Mouse (Mus musculus): ENCODE measurements at regions not wholly inside any gene's neighbourhood (a gene's known extent, or its start where the extent isn't known, plus 50 kb on each side); places are given as distances from the start of the nearest gene placed in this dataset.

DNA sequence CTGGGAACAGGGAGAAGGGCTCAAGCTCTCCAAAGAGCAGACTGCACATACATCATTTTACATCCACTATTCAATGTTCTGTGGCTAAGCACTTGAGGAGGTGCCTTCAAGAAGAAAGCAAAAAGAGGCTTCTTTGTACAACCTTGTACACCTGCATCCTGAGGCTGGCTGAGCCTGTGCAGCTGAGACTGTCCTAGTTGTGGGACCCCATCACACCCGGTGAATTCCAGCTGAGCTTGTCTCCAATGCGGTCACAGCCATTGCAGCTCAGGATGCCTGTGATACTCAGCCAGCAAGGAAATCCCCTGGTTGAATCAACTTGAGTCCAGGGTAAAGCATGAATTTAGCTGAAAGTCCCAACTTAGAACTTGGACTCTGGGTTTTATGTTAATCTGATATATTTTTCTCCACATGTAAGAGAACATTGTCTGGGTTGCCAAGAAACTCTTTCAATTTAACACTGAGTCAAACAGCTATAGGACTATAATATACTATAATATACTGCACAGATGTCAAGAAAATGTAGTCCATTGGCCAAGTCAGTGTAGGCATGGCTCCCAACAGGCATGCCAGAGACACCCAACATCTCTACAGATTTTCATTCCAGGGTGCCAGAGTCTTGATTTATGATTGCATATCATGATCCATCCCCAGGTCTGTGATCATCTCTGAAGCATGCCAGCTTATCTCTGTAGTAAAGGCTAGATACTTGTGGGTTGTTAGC, 599.2 kb downstream of the Pard3 start:
- no peak overlapping the region for H3K4me2 ChIP-seq (replicated peaks)
- no peak for ATAC-seq (ENCODE audit: low FRiP score, low read depth)
- H3K9me3 ChIP-seq: 0 out of 2 replicates have a peak, but pooled peaks cover 3% of the 10 kb centered on the region
- no peaks in the 10 kb centered on the region for H3K36me3 ChIP-seq
- H3K27ac ChIP-seq (replicated peaks): no peak overlapping the region
- H3K9ac ChIP-seq (replicated peaks): no peak overlapping the region
- H3K4me3 ChIP-seq: no peak overlapping the region
- H3K4me1 ChIP-seq: no peaks in the 10 kb centered on the region
- WGBS: 90% methylated on average over 2 of the region's 2 CpGs
- no peaks in the 10 kb centered on the region for H3K27me3 ChIP-seq

DNA sequence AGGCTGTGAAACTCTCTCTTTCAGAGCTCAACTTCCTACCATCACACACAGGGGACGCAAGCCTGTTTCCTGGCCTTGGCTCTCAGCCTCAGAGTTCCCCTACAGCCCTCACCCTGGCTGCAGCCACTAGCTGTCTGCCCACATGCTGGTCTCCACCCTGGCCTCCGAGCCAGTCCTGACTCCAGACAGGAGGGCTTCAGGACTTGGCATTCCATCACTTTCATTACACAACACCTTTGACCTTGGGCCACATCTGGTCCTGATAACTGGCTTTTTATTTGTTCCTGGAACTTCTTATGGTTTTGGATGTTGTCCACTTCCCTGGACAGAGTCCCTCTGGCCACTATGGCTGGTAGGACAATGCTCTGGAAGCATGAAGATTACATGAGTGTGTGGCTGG, 602.9 kb downstream of the Pard3 start:
- 86% methylated on average over 2 of the region's 2 CpGs for WGBS
- Histone ChIP-seq H3K9ac (replicated peaks) (no peak overlapping the region), H3K27ac (replicated peaks) (no peak overlapping the region), H3K4me1 (no peaks in the 10 kb centered on the region), H3K36me3 (no peaks in the 10 kb centered on the region), H3K27me3 (no peaks in the 10 kb centered on the region), H3K4me2 (replicated peaks) (no peak overlapping the region), H3K9me3 (0 out of 2 replicates have a peak, but pooled peaks cover 3% of the 10 kb centered on the region), H3K4me3 (no peak overlapping the region)
- ATAC-seq (ENCODE audit: low FRiP score, low read depth): no peak

DNA sequence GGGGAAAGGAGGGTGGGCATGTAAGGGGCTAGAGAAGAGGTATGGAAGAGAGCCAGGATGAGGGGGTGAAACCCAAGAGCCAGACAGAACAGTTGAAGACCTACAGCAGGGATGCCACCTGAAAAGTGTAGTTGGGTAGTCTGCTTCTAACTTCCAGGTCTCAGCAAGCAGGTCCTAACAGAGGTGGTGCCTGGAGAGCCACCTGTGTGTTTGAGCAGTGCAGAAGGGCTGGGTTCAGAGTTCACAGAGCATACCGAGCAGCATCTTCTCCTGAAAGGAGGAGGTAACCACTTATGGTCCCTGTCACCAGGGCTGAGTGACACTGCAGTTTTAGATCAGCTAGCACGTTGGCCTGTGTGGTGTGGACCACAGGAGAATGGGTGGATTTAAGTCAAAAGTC, 605.3 kb downstream of the Pard3 start:
- H3K36me3 ChIP-seq: no peaks in the 10 kb centered on the region
- H3K4me2 ChIP-seq (replicated peaks): no peak overlapping the region
- H3K4me1 ChIP-seq: no peaks in the 10 kb centered on the region
- no peak overlapping the region for H3K9ac ChIP-seq (replicated peaks)
- H3K4me3 ChIP-seq: no peak overlapping the region
- no peak for ATAC-seq (ENCODE audit: low FRiP score, low read depth)
- H3K9me3 ChIP-seq: no peaks in the 10 kb centered on the region
- no peaks in the 10 kb centered on the region for H3K27me3 ChIP-seq
- WGBS: 56% methylated on average over 2 of the region's 2 CpGs
- no peak overlapping the region for H3K27ac ChIP-seq (replicated peaks)

DNA sequence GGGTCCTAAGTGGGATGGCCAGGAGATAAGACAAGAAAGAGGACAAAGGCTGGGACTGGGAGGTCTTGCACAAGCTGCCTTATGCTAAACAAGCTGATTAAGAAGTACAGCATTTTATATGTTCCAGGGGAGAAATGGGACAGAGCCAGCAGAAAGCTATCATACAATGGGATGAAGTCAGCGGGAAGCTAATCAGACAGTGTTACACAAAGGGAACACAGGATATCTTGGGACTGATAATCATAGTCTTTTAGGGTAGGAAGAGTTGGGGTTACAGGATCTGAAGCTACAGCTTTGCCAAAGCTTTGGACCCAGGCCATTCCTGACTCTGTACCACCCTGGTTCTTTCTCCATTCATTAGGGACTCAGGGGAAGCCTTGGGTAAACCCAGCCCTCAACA, 610.4 kb downstream of the Pard3 start:
- Histone ChIP-seq H3K36me3 (no peaks in the 10 kb centered on the region), H3K9me3 (no peaks in the 10 kb centered on the region), H3K27ac (replicated peaks) (no peak overlapping the region), H3K27me3 (no peaks in the 10 kb centered on the region), H3K9ac (replicated peaks) (no peak overlapping the region), H3K4me1 (0 out of 2 replicates have a peak, but pooled peaks cover 2% of the 10 kb centered on the region), H3K4me3 (no peak overlapping the region), H3K4me2 (replicated peaks) (no peak overlapping the region)
- WGBS: 89% methylated on average over 1 of the region's 1 CpGs
- no peak for ATAC-seq (ENCODE audit: low FRiP score, low read depth)

DNA sequence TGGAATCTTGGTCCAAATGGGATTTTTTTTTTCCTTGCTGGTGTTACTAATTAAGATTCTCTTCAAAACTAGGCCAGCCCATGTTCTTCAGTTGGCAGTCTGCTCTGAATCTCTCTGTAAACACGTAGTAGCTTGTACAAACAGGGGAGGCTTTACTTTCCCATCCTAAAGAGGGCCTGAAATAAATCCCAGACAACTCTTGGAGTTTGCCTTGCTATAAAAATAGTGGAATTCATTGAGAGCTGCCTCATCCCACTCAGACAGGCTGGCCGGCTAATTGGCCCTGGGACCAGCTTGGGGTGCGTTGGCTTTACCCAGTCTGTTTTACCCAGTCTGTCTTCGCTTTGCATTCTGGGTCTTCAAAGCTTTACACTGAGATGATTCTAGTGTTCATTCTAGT, 611.7 kb downstream of the Pard3 start:
- Histone ChIP-seq H3K27me3 (no peaks in the 10 kb centered on the region), H3K9ac (replicated peaks) (no peak overlapping the region), H3K9me3 (no peaks in the 10 kb centered on the region), H3K27ac (replicated peaks) (no peak overlapping the region), H3K4me3 (no peak overlapping the region), H3K36me3 (no peaks in the 10 kb centered on the region), H3K4me2 (replicated peaks) (no peak overlapping the region), H3K4me1 (0 out of 2 replicates have a peak, but pooled peaks cover 2% of the 10 kb centered on the region)
- ATAC-seq (ENCODE audit: low FRiP score, low read depth): no peak
- WGBS: 77% methylated on average over 4 of the region's 4 CpGs

DNA sequence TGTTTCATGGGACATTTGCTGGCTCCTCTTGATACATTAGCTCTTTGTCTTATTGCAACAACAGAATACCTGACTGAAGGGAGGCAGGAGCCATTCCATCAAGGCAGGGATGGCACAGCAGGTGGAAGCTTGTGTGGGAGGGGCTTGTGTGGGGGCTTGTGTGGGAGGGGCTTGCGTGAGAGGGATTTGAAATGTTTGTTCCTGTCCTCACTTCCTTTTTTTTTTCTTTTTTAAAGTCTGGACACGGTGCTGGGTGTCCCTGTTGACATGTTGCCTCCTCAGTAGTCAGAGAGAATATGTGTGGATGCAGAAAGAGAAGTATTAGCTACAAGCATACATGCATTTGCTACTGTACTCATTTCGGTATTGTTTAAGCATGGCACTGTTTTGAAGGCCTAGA, 616.5 kb downstream of the Pard3 start:
- Histone ChIP-seq H3K27me3 (no peaks in the 10 kb centered on the region), H3K9me3 (no peaks in the 10 kb centered on the region), H3K9ac (replicated peaks) (no peak overlapping the region), H3K27ac (replicated peaks) (no peak overlapping the region), H3K4me3 (no peak overlapping the region), H3K4me1 (0 out of 2 replicates have a peak, but pooled peaks cover 2% of the 10 kb centered on the region), H3K4me2 (replicated peaks) (no peak overlapping the region), H3K36me3 (no peaks in the 10 kb centered on the region)
- WGBS: 71% methylated on average over 3 of the region's 3 CpGs
- ATAC-seq (ENCODE audit: low FRiP score, low read depth): no peak

DNA sequence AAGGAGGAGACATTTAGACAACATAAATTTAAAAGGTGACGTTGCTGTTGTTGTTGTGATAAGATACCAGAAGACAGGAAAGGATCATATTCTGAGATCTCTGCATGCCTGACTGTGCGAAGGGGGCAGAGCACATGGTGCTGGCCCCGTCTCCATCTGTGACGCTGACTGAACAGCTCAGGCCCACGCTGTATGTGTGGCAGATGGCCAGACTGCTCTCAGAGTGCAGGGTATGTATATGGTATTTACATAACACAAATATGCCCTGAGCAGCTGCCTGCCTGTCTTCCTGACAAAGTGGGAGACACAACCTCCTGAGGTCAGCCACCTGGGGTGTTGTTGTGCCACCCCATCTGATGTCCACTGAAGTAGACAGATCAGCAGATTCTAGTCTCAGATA, 620.5 kb downstream of the Pard3 start:
- Histone ChIP-seq H3K9ac (replicated peaks) (no peak overlapping the region), H3K27ac (replicated peaks) (no peak overlapping the region), H3K9me3 (no peaks in the 10 kb centered on the region), H3K27me3 (no peaks in the 10 kb centered on the region), H3K36me3 (no peaks in the 10 kb centered on the region), H3K4me1 (no peaks in the 10 kb centered on the region), H3K4me2 (replicated peaks) (no peak overlapping the region), H3K4me3 (no peak overlapping the region)
- ATAC-seq (ENCODE audit: low FRiP score, low read depth): peak; percentile 80
- 75% methylated on average over 5 of the region's 5 CpGs for WGBS

DNA sequence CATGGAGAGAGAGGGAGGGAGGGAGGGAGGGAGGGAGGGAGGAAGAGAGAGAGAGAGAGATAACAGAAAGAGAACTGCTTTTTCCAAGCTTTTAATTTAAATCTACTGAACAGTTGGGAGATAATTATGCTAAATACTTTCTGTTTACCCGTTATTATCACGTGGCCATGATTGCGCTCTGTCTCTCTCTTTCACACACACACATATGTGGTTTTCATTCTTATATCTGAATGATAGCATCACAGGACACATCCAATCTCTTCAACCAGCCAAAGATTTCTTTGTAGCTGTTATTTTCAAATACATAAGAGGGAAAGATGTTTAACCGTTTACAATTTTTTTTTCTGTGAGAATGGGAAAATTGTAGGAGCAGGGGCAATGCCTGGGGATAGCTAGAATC, 627.1 kb downstream of the Pard3 start:
- Histone ChIP-seq H3K4me3 (no peak overlapping the region), H3K27ac (replicated peaks) (no peak overlapping the region), H3K27me3 (no peaks in the 10 kb centered on the region), H3K9me3 (no peaks in the 10 kb centered on the region), H3K4me2 (replicated peaks) (no peak overlapping the region), H3K4me1 (no peaks in the 10 kb centered on the region), H3K36me3 (no peaks in the 10 kb centered on the region), H3K9ac (replicated peaks) (no peak overlapping the region)
- 87% methylated on average over 4 of the region's 4 CpGs for WGBS
- no peak for ATAC-seq (ENCODE audit: low FRiP score, low read depth)

DNA sequence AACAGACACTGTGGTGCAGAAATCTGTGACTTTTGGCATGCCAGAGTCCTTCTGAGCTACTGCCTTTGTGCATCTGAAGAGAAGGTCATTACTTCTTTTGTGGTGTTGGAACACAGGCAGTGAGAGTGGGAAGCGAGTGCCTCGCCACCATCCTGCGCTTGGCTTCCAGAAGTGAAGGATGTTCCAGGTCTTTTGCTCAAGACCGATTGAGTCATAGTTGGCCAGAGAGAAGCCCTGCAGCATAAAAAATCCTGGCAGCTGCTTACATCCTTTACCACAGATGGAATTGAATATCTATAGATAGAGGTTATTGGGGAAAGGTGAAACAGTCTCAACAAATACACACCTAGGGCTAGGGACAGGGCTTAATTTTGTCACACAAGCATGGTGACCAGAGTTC, 634.7 kb downstream of the Pard3 start:
- Histone ChIP-seq H3K4me3 (no peak overlapping the region), H3K9me3 (no peaks in the 10 kb centered on the region), H3K27me3 (no peaks in the 10 kb centered on the region), H3K9ac (replicated peaks) (no peak overlapping the region), H3K4me2 (replicated peaks) (no peak overlapping the region), H3K36me3 (no peaks in the 10 kb centered on the region), H3K27ac (replicated peaks) (no peak overlapping the region), H3K4me1 (no peaks in the 10 kb centered on the region)
- no peak for ATAC-seq (ENCODE audit: low FRiP score, low read depth)
- 99% methylated on average over 4 of the region's 4 CpGs for WGBS

DNA sequence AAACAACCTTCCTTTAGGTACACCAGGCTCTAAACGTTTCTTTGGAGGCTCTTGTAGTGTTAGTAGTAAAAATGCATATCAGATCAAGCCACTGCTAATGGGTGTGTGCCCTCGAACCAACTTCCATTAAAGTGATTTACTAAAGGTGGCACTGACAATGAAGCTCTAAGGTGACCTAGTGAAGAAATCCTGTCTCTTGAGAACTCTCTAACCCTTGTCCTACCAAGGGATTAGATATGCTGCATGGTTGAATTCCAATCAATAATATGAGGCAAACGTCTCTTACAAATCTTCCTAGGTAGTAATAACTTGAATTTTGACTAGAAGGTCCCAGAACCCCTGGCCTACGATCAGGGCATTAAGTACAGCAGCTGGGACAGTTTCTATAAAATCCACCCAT, 640.7 kb downstream of the Pard3 start:
- Histone ChIP-seq H3K36me3 (no peaks in the 10 kb centered on the region), H3K9me3 (no peaks in the 10 kb centered on the region), H3K27me3 (no peaks in the 10 kb centered on the region), H3K27ac (replicated peaks) (no peak overlapping the region), H3K4me3 (no peak overlapping the region), H3K4me2 (replicated peaks) (no peak overlapping the region), H3K4me1 (no peaks in the 10 kb centered on the region), H3K9ac (replicated peaks) (no peak overlapping the region)
- ATAC-seq (ENCODE audit: low FRiP score, low read depth): no peak
- WGBS: 79% methylated on average over 4 of the region's 4 CpGs

DNA sequence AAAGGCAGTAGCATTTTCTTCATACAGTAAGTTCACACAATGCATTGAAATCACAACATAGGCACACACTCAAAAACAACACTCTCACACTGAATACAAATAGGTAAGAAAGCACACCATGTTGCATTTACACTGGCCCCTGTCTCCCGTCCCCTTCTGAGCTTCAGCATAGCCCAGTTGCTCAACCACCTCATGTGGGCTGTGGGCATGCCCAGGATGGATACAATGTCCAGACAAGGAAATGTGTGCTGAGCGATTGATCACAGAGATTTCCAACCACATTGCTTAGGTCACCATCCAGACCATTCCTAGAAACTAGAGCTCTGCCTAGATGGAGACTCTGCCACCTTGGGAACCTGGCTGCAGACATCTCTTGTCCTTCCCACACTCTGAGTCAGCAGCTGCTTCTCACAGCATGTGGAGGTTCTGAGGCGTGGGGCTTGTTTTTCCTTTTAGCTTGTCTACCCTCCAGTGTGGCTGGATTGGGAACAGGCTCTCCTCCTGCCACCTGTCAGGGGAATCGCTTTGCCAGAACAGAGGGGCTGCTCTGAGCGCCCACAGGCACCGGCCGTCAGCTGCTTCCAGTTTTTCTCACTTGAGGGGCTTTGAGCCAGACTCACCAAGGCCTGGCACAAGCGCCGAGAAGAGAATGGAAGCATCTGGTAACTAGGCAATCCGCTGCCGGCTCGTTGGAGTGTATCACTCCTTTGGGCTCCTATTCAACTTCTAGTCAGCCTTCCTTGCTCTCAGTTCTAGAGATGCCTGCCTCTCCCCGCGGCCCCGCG, 642.5 kb downstream of the Pard3 start:
- no peaks in the 10 kb centered on the region for H3K27me3 ChIP-seq
- no peak overlapping the region for H3K27ac ChIP-seq (replicated peaks)
- H3K4me3 ChIP-seq: no peak overlapping the region
- no peaks in the 10 kb centered on the region for H3K9me3 ChIP-seq
- no peaks in the 10 kb centered on the region for H3K4me1 ChIP-seq
- WGBS: 60% methylated on average over 16 of the region's 16 CpGs
- H3K36me3 ChIP-seq: no peaks in the 10 kb centered on the region
- H3K9ac ChIP-seq (replicated peaks): 0 out of 2 replicates have a peak overlapping the region, but pooled peaks have one; percentile 11
- H3K4me2 ChIP-seq (replicated peaks): no peak overlapping the region
- no peak for ATAC-seq (ENCODE audit: low FRiP score, low read depth)

DNA sequence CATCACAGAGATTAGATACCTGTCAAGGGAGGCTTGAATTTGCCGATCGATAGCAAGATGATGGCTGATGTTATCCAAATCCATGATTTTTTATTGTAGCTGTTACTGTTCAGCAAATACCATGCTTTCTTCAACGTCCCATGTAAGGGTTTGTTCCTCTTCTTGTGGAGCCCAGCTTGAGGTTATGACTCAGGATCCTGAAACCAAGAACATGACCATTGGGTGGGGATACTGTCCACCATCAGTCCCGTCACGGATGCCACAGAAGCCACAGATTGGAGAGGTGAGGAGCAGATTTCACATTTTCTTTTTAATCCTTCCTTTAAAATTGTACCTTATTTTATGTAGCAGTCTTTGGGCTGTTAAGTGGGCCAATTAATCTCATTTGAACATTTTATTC, 645.7 kb downstream of the Pard3 start:
- Histone ChIP-seq H3K27me3 (no peaks in the 10 kb centered on the region), H3K9me3 (no peaks in the 10 kb centered on the region), H3K36me3 (no peaks in the 10 kb centered on the region), H3K4me1 (no peaks in the 10 kb centered on the region), H3K4me3 (no peak overlapping the region), H3K27ac (replicated peaks) (no peak overlapping the region), H3K9ac (replicated peaks) (no peak overlapping the region), H3K4me2 (replicated peaks) (no peak overlapping the region)
- WGBS: 93% methylated on average over 5 of the region's 5 CpGs
- ATAC-seq (ENCODE audit: low FRiP score, low read depth): no peak

Measured in midbrain, embryonic 12.5 days (tissue).